Mouse (Mus musculus): ENCODE data around the gene Prop1. TPM values are rescaled to one million over a fixed set of nuclear protein-coding genes. Genes with fewer than 3 reads are reported as not detected.

The Prop1 gene
- total RNA-seq (2021) = not detected
- long read RNA-seq, experiment 1 = 0 reads
- long read RNA-seq, experiment 2 = 0 reads

GRCm38 (mm10) chr11:50953665-50954064 lies at the start of gene Prop1:
TSS of gene Prop1 (minus strand) at chr11:50953765.
- TF ChIP-seq CTCF (IDR thresholded peaks at IDR 0.05) = no peak
- intact Hi-C loops (cut with DNase I) = no loop called here

GRCm38 (mm10) chr11:51003296-51003695 lies 49.7 kb upstream of the Prop1 start, which contains the start of gene Olfr51:
TSS of gene Olfr51 (plus strand) at chr11:51003596.
- H3K27ac ChIP-seq = no peak within 1 kb of the TSS
- no peak within 1 kb of the TSS for H3K4me3 ChIP-seq
- TF ChIP-seq CTCF (IDR thresholded peaks at IDR 0.05) = no peak
- no peak for DNase-seq
- intact Hi-C loops (cut with DNase I) = no loop called here

More at GRCm38 (mm10) chr11:50953665-50954064, at the start of gene Prop1:
- DNase-seq = no peak
- Histone ChIP-seq H3K27ac (no peak within 1 kb of the TSS), H3K4me3 (no peak within 1 kb of the TSS)

- no peak for TF ChIP-seq CTCF (IDR thresholded peaks at IDR 0.05)
- Histone ChIP-seq H3K4me3 (no peak within 1 kb of the TSS), H3K27ac (no peak within 1 kb of the TSS)
- no peak for DNase-seq
- intact Hi-C loops (cut with DNase I) = no loop called here
These were observed 28.1 kb upstream of the Prop1 start, which contains the start of gene Olfr1377 for GRCm38 (mm10) chr11:50981667-50982066. TSS of gene Olfr1377 (plus strand) at chr11:50981967.

GRCm38 (mm10) chr11:50977216-50977615 lies 23.7 kb upstream of the Prop1 start:
- DNase-seq = no peak
- TF ChIP-seq CTCF (IDR thresholded peaks at IDR 0.05) = no peak
- H3K27ac ChIP-seq = no peak overlapping the region
- intact Hi-C loops (cut with DNase I) = no loop called here
- no peak overlapping the region for H3K4me3 ChIP-seq

- intact Hi-C loops (cut with DNase I) = no loop called here
These were observed 12.7 kb upstream of the Prop1 start, which contains the start of gene Olfr1378 for GRCm38 (mm10) chr11:50966230-50966629. TSS of gene Olfr1378 (plus strand) at chr11:50966530.

GRCm38 (mm10) chr11:50964886-50965285 lies 11.3 kb upstream of the Prop1 start:
- intact Hi-C loops (cut with DNase I) = no loop called here
- no peak overlapping the region for H3K4me3 ChIP-seq
- no peak for DNase-seq
- H3K27ac ChIP-seq = no peak overlapping the region
- no peak for TF ChIP-seq CTCF (IDR thresholded peaks at IDR 0.05)

More at GRCm38 (mm10) chr11:50966230-50966629, 12.7 kb upstream of the Prop1 start, which contains the start of gene Olfr1378:
- H3K4me3 ChIP-seq = no peak within 1 kb of the TSS
- no peak for DNase-seq
- TF ChIP-seq CTCF (IDR thresholded peaks at IDR 0.05) = no peak
- H3K27ac ChIP-seq = no peak within 1 kb of the TSS

- no peak for DNase-seq
- intact Hi-C loops (cut with DNase I) = no loop called here
- no peak overlapping the region for H3K27ac ChIP-seq
- no peak overlapping the region for H3K4me3 ChIP-seq
- TF ChIP-seq CTCF (IDR thresholded peaks at IDR 0.05) = no peak
These were observed 1.3 kb downstream of the Prop1 start for GRCm38 (mm10) chr11:50952290-50952689.

GRCm38 (mm10) chr11:50943506-50943905 lies 10.1 kb downstream of the Prop1 start, which contains the start of gene 4933414I15Rik:
TSS of gene 4933414I15Rik (minus strand) at chr11:50943765.
- DNase-seq = no peak
- H3K4me3 ChIP-seq = no peak within 1 kb of the TSS
- no peak for TF ChIP-seq CTCF (IDR thresholded peaks at IDR 0.05)
- intact Hi-C loops (cut with DNase I) = loop anchor here (5.0 kb wide), 1 partner anchor 589 kb away; no protein-coding TSS in a partner anchor
- H3K27ac ChIP-seq = no peak within 1 kb of the TSS

GRCm38 (mm10) chr11:50942386-50942785 lies 11.2 kb downstream of the Prop1 start:
- intact Hi-C loops (cut with DNase I) = loop anchor here (5.0 kb wide), 1 partner anchor 590 kb away; no protein-coding TSS in a partner anchor
- TF ChIP-seq CTCF (IDR thresholded peaks at IDR 0.05) = no peak
- Histone ChIP-seq H3K27ac (no peak overlapping the region), H3K4me3 (no peak overlapping the region)
- DNase-seq = no peak

GRCm38 (mm10) chr11:50939621-50940366 lies 13.8 kb downstream of the Prop1 start:
- peak; percentile 80 for TF ChIP-seq CTCF (IDR thresholded peaks at IDR 0.05)
- no peak overlapping the region for H3K4me3 ChIP-seq
- intact Hi-C loops (cut with DNase I) = loop anchor here (1.0 to 5.0 kb wide), 2 partner anchors 94 to 593 kb away; no protein-coding TSS in a partner anchor
- no peak overlapping the region for H3K27ac ChIP-seq
- no peak for DNase-seq

GRCm38 (mm10) chr11:50938435-50938834 lies 15.1 kb downstream of the Prop1 start:
- intact Hi-C loops (cut with DNase I) = no loop called here
- Histone ChIP-seq H3K4me3 (no peak overlapping the region), H3K27ac (no peak overlapping the region)
- no peak for TF ChIP-seq CTCF (IDR thresholded peaks at IDR 0.05)
- no peak for DNase-seq

GRCm38 (mm10) chr11:50932040-50932439 lies 21.5 kb downstream of the Prop1 start:
- DNase-seq = no peak
- H3K4me3 ChIP-seq = peak overlapping the region; percentile 89
- no peak for TF ChIP-seq CTCF (IDR thresholded peaks at IDR 0.05)
- intact Hi-C loops (cut with DNase I) = loop anchor here (5.0 kb wide), 1 partner anchor 105 kb away; the partner anchor contains the start of gene Zfp354c
- no peak overlapping the region; the same call in 1 of the 2 replicates for H3K27ac ChIP-seq

GRCm38 (mm10) chr11:50931451-50931866 lies 22.1 kb downstream of the Prop1 start, which contains the start of gene Zfp354b:
TSS of gene Zfp354b (minus strand) at chr11:50931633.
- DNase-seq = peak; percentile 88

More at GRCm38 (mm10) chr11:50931451-50931866, 22.1 kb downstream of the Prop1 start, which contains the start of gene Zfp354b:
- Histone ChIP-seq H3K4me3 (peak within 1 kb of the TSS; percentile 89), H3K27ac (peak within 1 kb of the TSS; percentile 86)
- TF ChIP-seq CTCF (IDR thresholded peaks at IDR 0.05) = no peak
- intact Hi-C loops (cut with DNase I) = loop anchor here (1.0 to 5.0 kb wide), 2 partner anchors 104 to 128 kb away; partner anchors contain the start of genes Zfp354a and Zfp354c

Data from gastrocnemius, adult 2 months (tissue).